Mouse (Mus musculus) heart, adult 9 months (tissue): ENCODE measurements around the gene Gm21987.

Experiments used
- DNase-seq, 2 experiments: peaks; one replicate each; pipeline ENCODE4 v3.0.0; 2022; ENCODE audit warnings: low spot score in 2 of 2

Gene Gm21987

GRCm38 (mm10) chr16:38349881-38350280 lies 3.0 kb downstream of the Gm21987 start:
- DNase-seq = no peak

GRCm38 (mm10) chr16:38350361-38350855 lies 3.6 kb downstream of the Gm21987 start:
- peak; percentile 82 to 84 for DNase-seq

DNA sequence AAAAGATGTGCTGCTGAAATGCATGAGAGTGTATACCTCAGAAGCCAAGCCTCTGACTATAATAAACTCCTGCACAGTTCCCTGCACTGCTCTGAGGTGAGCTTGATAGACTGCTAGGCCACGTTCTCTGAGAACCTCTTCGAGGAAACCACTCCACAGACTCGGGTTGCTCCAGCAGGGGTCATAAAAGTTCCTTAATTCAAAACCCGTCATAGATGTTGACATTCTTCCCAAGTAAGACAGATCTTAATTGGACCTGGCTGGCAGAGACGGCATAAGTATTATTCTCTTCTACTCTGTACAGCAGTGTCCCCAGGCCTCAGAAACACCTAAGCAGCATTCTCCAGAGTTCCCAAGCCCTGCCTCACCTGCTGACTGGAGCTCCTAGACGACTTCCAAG lies 4.1 kb downstream of the Gm21987 start:
- DNase-seq = no peak

DNA sequence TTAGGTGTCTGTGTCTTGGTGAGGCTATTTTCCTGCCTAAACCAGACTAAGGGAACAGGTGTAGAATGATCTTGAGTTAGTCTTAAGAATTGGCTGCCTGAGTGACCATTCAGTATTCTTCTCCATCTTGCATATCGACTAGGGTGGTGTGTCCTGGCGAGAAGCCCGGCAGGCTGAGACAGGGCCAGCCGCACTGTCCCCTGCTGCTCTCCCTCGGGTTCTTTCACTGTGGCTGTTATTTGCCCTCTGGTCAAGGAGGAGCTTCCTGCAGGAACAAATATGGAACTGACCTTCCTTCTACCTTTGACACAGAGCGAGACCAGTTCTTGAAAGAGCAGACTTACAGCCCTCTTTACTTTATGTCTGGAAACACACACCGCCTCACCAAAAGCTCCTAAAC lies 5.2 kb downstream of the Gm21987 start:
- peak in 1 of 2 experiments; percentile 71 for DNase-seq

- DNase-seq = no peak
These were observed 6.0 kb downstream of the Gm21987 start for GRCm38 (mm10) chr16:38352851-38353250.

- no peak for DNase-seq
These were observed 6.8 kb downstream of the Gm21987 start for GRCm38 (mm10) chr16:38353642-38354041.

DNA sequence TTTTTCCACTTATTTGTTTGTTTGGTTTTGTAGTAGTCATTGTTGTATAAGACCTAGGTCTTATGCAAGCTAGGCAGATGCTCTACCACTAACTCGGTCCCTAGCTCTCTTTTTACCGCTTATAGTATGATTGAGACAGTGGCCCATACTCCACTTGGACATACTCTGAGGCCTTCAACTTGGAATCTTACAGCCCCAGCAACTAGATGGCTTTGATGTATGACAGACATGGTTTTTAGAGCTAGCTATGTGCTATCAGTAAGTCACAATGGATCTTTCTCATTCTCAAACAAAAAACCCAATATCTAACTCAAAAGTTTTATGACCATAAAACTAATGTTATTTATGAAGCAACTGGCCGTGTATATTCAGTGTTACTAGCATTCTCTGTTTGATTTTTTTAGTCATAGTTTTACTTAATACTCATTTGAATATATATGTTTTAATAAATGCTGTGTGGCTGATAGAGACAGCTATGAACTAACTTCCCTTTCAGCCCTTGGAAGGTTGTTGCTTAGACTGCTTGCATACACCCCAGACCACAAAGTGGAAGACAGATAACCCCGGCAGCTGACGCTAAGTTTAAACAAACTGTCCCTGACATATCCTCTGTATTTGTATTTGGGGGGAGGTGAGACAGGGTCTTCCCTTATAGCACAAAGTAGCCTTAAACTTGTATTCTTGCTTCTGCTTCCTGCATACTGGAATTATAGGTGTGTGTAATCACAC lies 7.5 kb downstream of the Gm21987 start:
- DNase-seq = no peak

DNA sequence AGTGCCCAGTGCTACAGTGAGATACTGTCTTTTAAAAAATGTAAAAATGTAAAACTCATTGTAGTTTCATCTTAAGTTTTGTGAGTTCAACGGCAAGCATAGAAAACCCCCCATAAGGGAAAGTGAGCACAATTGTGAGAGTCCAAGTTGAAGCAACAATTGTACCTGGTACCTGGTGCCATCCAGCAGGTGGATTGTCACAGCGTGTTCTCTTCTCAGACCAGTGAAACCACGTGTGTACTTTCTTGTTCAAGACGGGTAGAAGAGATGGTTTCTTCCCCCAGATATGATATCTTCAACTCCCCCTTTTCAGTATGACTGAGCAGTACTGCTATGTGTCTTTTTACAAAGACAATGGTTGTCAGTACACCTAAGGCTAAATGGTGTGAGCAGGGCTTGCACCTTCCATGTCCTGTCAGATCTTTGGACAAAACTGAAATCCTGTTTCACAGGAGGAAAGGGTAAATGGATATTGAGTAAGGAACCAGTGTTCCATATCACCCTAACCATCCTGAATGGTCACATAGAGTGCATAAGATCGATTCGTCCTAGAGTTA lies 11.5 kb downstream of the Gm21987 start:
- DNase-seq = no peak

- DNase-seq = no peak
These were observed 12.4 kb downstream of the Gm21987 start for GRCm38 (mm10) chr16:38359241-38359640.

DNA sequence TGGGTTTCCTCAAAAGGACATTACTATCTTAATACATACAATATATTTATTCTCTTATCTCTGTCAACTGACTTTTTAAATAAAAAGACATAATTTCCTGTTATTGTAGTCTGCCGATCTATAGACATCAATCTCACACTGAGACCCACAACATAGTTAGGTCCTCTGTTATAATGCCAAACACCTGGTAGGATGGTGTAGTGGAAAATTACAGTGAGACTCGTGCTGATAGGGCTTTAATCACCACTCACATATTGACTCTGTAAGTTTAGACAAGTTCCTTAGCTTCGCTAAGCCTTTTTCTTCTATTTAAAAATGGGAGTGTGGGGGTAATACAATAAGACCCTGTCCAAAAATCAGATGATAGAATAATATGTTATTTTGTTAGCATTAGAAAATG lies 13.0 kb downstream of the Gm21987 start:
- no peak for DNase-seq

GRCm38 (mm10) chr16:38360317-38360716 lies 13.5 kb downstream of the Gm21987 start:
- DNase-seq = no peak

DNA sequence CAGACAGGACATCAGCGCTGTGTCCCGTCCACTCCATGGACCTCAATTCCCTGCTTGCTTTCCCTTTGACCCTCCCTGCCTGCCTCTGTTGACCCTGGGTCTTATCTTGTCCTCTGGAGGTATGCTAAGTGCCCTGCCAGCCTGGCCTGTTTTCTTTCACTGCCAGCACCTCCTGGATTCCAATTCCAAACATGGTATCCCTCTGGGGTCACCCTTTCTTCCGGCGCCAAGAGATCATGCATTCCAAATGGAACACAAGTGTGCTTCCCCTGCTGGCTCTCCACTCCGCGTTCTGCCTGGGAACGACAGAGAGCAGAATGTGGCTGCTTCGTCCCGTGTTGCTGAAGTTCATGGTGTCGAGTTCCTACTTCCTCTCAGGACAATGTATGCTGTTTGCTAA lies 15.1 kb downstream of the Gm21987 start, which contains the start of gene Popdc2:
Gene Popdc2, plus strand, starts transcription at position 277 of the 400 bp plus-strand sequence.
- DNase-seq = peak; percentile 88

GRCm38 (mm10) chr16:38362493-38363255 lies 15.8 kb downstream of the Gm21987 start:
- no peak for DNase-seq

DNA sequence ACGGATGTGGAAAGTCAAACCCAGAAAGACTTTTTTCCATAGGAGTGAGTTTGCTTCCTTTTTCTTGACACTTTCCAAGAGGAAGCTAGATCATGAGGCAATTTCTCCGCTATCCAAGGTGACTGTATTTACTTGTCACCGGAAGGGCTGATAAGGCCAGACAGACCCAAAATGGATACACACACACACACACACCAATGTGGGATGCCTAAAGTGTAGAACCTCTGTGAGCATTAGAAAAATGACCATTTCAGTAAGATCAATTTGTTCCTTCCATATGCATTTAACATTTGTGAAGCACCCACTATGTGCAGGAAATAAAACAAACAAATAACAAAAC lies 16.4 kb downstream of the Gm21987 start:
- DNase-seq = no peak

DNA sequence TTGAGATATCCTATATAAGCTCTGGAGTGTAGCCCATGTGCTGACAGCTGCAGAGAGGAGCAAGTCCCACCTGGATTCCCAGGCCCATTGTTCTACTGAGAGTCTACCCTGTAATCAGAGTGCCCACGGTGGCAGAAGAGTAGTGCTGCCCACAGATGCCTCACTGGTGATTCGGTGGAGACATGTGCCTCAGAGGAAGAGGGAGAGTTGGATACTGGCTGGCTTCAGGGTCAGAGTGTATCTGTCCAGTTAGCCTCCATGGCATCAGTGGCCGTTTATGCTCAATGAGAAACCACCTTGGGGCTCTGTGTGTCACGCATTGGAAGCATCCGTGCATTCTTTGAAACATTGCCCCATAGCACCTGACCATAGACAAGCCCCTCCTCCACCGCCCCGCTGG lies 16.8 kb downstream of the Gm21987 start:
- DNase-seq = no peak

DNA sequence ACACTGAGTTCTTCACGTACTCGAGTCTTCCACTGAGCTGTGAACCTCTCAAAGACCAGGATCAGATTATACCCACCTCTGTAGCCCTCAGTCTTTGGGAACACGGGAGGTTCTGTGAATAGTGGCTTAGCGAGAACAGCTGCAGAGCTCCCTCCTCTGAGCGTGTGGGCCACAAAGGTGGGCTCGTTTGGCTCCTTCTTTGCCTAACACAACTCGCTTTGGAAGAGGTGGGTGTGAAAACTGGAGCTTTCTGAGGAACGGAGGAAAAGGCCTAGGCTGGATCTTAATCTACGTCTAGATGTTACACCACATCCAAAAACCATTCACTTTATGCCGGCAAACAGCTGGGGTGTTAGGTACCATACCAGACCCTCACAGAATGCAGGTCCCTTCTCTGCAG lies 18.6 kb downstream of the Gm21987 start:
- DNase-seq = no peak

GRCm38 (mm10) chr16:38366231-38366630 lies 19.4 kb downstream of the Gm21987 start:
- DNase-seq = no peak

- peak; percentile 58 to 70 for DNase-seq
These were observed 21.5 kb downstream of the Gm21987 start for GRCm38 (mm10) chr16:38368336-38368735.

GRCm38 (mm10) chr16:38369000-38369399 lies 22.2 kb downstream of the Gm21987 start:
- no peak for DNase-seq

GRCm38 (mm10) chr16:38369431-38369830 lies 22.6 kb downstream of the Gm21987 start:
- DNase-seq = no peak

GRCm38 (mm10) chr16:38369992-38370484 lies 23.2 kb downstream of the Gm21987 start:
- DNase-seq = no peak

GRCm38 (mm10) chr16:38370633-38371374 lies 24.0 kb downstream of the Gm21987 start:
- DNase-seq = peak; percentile 52 to 55
